Mouse (Mus musculus): ENCODE data around the gene Crocc2. TPM values are rescaled to one million over a fixed set of nuclear protein-coding genes. Genes with fewer than 3 reads are reported as not detected.

Crocc2 gene
- polyA plus RNA-seq (2015; fragmentation: Nextera tagmentation; extraction: Ambion mirVana), result 0.35 and 0.45 TPM in 2 replicates

- H3K4me2 ChIP-seq, result no peak within 1 kb of the TSS
- H3K4me1 ChIP-seq (replicated peaks), result no peaks in the 10 kb centered on the region
- H3K27me3 ChIP-seq, result no peaks in the 10 kb centered on the region
- H3K27ac ChIP-seq (replicated peaks), result no peak within 1 kb of the TSS
- WGBS, result 39% methylated on average over 10 of the region's 10 CpGs
- H3K36me3 ChIP-seq, result no peaks in the 10 kb centered on the region
- H3K9ac ChIP-seq, result no peak within 1 kb of the TSS
- ATAC-seq (ENCODE audit: low FRiP score, low read depth), result 0 out of 2 replicates have a peak, but pooled peaks have one; percentile 45
- H3K4me3 ChIP-seq, result no peak within 1 kb of the TSS
- H3K9me3 ChIP-seq, result no peaks in the 10 kb centered on the region
Measured at GRCm38 (mm10) chr1:93168295-93168775, at the start of gene Crocc2. Crocc2 (plus strand) TSS chr1:93168725.

GRCm38 (mm10) chr1:93118816-93119215, 49.7 kb upstream of the Crocc2 start:
- no peak overlapping the region for H3K4me3 ChIP-seq
- H3K27ac ChIP-seq (replicated peaks), result no peak overlapping the region
- no peak overlapping the region for H3K9ac ChIP-seq
- H3K4me1 ChIP-seq (replicated peaks), result peaks cover 12% of the 10 kb centered on the region
- WGBS, result 24% methylated on average over 4 of the region's 4 CpGs
- no peak overlapping the region for H3K4me2 ChIP-seq
- no peaks in the 10 kb centered on the region for H3K36me3 ChIP-seq
- no peak for ATAC-seq (ENCODE audit: low FRiP score, low read depth)
- no peaks in the 10 kb centered on the region for H3K9me3 ChIP-seq
- H3K27me3 ChIP-seq, result no peaks in the 10 kb centered on the region

GRCm38 (mm10) chr1:93123179-93123854, 45.2 kb upstream of the Crocc2 start:
- Histone ChIP-seq H3K36me3 (no peaks in the 10 kb centered on the region), H3K4me2 (no peak overlapping the region)
- WGBS, result 86% methylated on average over 11 of the region's 11 CpGs

GRCm38 (mm10) chr1:93124066-93124465, 44.5 kb upstream of the Crocc2 start:
- H3K4me3 ChIP-seq, result no peak overlapping the region
- ATAC-seq (ENCODE audit: low FRiP score, low read depth), result no peak
- 79% methylated on average over 8 of the region's 8 CpGs for WGBS

More at GRCm38 (mm10) chr1:93123179-93123854, 45.2 kb upstream of the Crocc2 start:
- no peak overlapping the region for H3K27ac ChIP-seq (replicated peaks)
- H3K4me1 ChIP-seq (replicated peaks), result no peaks in the 10 kb centered on the region
- ATAC-seq (ENCODE audit: low FRiP score, low read depth), result no peak
- no peak overlapping the region for H3K4me3 ChIP-seq
- H3K27me3 ChIP-seq, result no peaks in the 10 kb centered on the region
- H3K9ac ChIP-seq, result no peak overlapping the region
- H3K9me3 ChIP-seq, result no peaks in the 10 kb centered on the region

GRCm38 (mm10) chr1:93125256-93125655, 43.3 kb upstream of the Crocc2 start:
- Histone ChIP-seq H3K9me3 (no peaks in the 10 kb centered on the region), H3K27ac (replicated peaks) (no peak overlapping the region), H3K4me3 (no peak overlapping the region), H3K4me1 (replicated peaks) (no peaks in the 10 kb centered on the region), H3K36me3 (no peaks in the 10 kb centered on the region), H3K9ac (no peak overlapping the region), H3K27me3 (no peaks in the 10 kb centered on the region), H3K4me2 (no peak overlapping the region)
- 65% methylated on average over 5 of the region's 5 CpGs for WGBS
- no peak for ATAC-seq (ENCODE audit: low FRiP score, low read depth)

More at GRCm38 (mm10) chr1:93124066-93124465, 44.5 kb upstream of the Crocc2 start:
- H3K27me3 ChIP-seq, result no peaks in the 10 kb centered on the region
- H3K27ac ChIP-seq (replicated peaks), result no peak overlapping the region
- no peaks in the 10 kb centered on the region for H3K4me1 ChIP-seq (replicated peaks)
- H3K4me2 ChIP-seq, result no peak overlapping the region
- H3K9ac ChIP-seq, result no peak overlapping the region
- no peaks in the 10 kb centered on the region for H3K9me3 ChIP-seq
- no peaks in the 10 kb centered on the region for H3K36me3 ChIP-seq

GRCm38 (mm10) chr1:93128209-93128608, 40.3 kb upstream of the Crocc2 start:
- H3K36me3 ChIP-seq, result no peaks in the 10 kb centered on the region
- no peak for ATAC-seq (ENCODE audit: low FRiP score, low read depth)
- no peaks in the 10 kb centered on the region for H3K27me3 ChIP-seq
- WGBS, result 79% methylated on average over 8 of the region's 8 CpGs
- no peaks in the 10 kb centered on the region for H3K9me3 ChIP-seq
- H3K4me2 ChIP-seq, result no peak overlapping the region
- H3K9ac ChIP-seq, result no peak overlapping the region
- H3K27ac ChIP-seq (replicated peaks), result no peak overlapping the region
- H3K4me3 ChIP-seq, result no peak overlapping the region
- H3K4me1 ChIP-seq (replicated peaks), result no peaks in the 10 kb centered on the region

- Histone ChIP-seq H3K27ac (replicated peaks) (no peak overlapping the region), H3K27me3 (no peaks in the 10 kb centered on the region), H3K4me2 (no peak overlapping the region), H3K4me1 (replicated peaks) (no peaks in the 10 kb centered on the region), H3K4me3 (no peak overlapping the region), H3K36me3 (no peaks in the 10 kb centered on the region), H3K9ac (no peak overlapping the region), H3K9me3 (no peaks in the 10 kb centered on the region)
- ATAC-seq (ENCODE audit: low FRiP score, low read depth), result no peak
- 33% methylated on average over 6 of the region's 6 CpGs for WGBS
Measured at GRCm38 (mm10) chr1:93128710-93129349, 39.7 kb upstream of the Crocc2 start.

- no peak overlapping the region for H3K4me3 ChIP-seq
- ATAC-seq (ENCODE audit: low FRiP score, low read depth), result no peak
- H3K27me3 ChIP-seq, result no peaks in the 10 kb centered on the region
- no peak overlapping the region for H3K4me2 ChIP-seq
- WGBS, result 82% methylated on average over 10 of the region's 10 CpGs
- H3K27ac ChIP-seq (replicated peaks), result no peak overlapping the region
- no peak overlapping the region for H3K9ac ChIP-seq
- no peaks in the 10 kb centered on the region for H3K4me1 ChIP-seq (replicated peaks)
- no peaks in the 10 kb centered on the region for H3K9me3 ChIP-seq
- H3K36me3 ChIP-seq, result no peaks in the 10 kb centered on the region
Measured at GRCm38 (mm10) chr1:93130242-93130983, 38.1 kb upstream of the Crocc2 start.

- Histone ChIP-seq H3K27me3 (no peaks in the 10 kb centered on the region), H3K36me3 (no peaks in the 10 kb centered on the region), H3K4me1 (replicated peaks) (no peaks in the 10 kb centered on the region), H3K9ac (no peak overlapping the region), H3K4me3 (no peak overlapping the region), H3K4me2 (no peak overlapping the region), H3K27ac (replicated peaks) (no peak overlapping the region), H3K9me3 (no peaks in the 10 kb centered on the region)
- WGBS, result 72% methylated on average over 8 of the region's 8 CpGs
- no peak for ATAC-seq (ENCODE audit: low FRiP score, low read depth)
Measured at GRCm38 (mm10) chr1:93132676-93133075, 35.8 kb upstream of the Crocc2 start.

- H3K4me3 ChIP-seq, result no peak within 1 kb of the TSS
- no peaks in the 10 kb centered on the region for H3K4me1 ChIP-seq (replicated peaks)
- H3K27ac ChIP-seq (replicated peaks), result no peak within 1 kb of the TSS
- no peak within 1 kb of the TSS for H3K9ac ChIP-seq
- no peak within 1 kb of the TSS for H3K4me2 ChIP-seq
- no peak for ATAC-seq (ENCODE audit: low FRiP score, low read depth)
- H3K9me3 ChIP-seq, result no peaks in the 10 kb centered on the region
- H3K36me3 ChIP-seq, result no peaks in the 10 kb centered on the region
- H3K27me3 ChIP-seq, result no peaks in the 10 kb centered on the region
- WGBS, result 92% methylated on average over 12 of the region's 12 CpGs
Measured at GRCm38 (mm10) chr1:93135036-93135526, 33.4 kb upstream of the Crocc2 start, which contains the start of gene Agxt. Agxt (plus strand) TSS chr1:93135240.

- Histone ChIP-seq H3K36me3 (no peaks in the 10 kb centered on the region), H3K27ac (replicated peaks) (no peak overlapping the region), H3K4me3 (no peak overlapping the region), H3K27me3 (no peaks in the 10 kb centered on the region), H3K4me2 (no peak overlapping the region), H3K9me3 (no peaks in the 10 kb centered on the region), H3K9ac (no peak overlapping the region), H3K4me1 (replicated peaks) (no peaks in the 10 kb centered on the region)
- no peak; the same call in 1 of the 2 replicates for ATAC-seq (ENCODE audit: low FRiP score, low read depth)
- WGBS, result 78% methylated on average over 6 of the region's 6 CpGs
Measured at GRCm38 (mm10) chr1:93138534-93138933, 30.0 kb upstream of the Crocc2 start.

- Histone ChIP-seq H3K36me3 (no peaks in the 10 kb centered on the region), H3K4me1 (replicated peaks) (no peaks in the 10 kb centered on the region), H3K27me3 (no peaks in the 10 kb centered on the region), H3K9me3 (no peaks in the 10 kb centered on the region), H3K27ac (replicated peaks) (no peak overlapping the region), H3K4me2 (no peak overlapping the region), H3K9ac (no peak overlapping the region), H3K4me3 (no peak overlapping the region)
- ATAC-seq (ENCODE audit: low FRiP score, low read depth), result no peak
- WGBS, result 90% methylated on average over 7 of the region's 7 CpGs
Measured at GRCm38 (mm10) chr1:93139713-93140112, 28.8 kb upstream of the Crocc2 start.
